Mouse (Mus musculus) heart, embryonic 11.5 days (tissue): ENCODE results near the gene Mreg. TPM values are rescaled to one million over a fixed set of nuclear protein-coding genes. Genes with fewer than 3 reads are reported as not detected.

Experiments used
- ATAC-seq: fragments of 200-750 bp; cut with Nextera tagmentation; replicated peaks from 2 replicates; pipeline ENCODE4 v1.8.0; 2017; ENCODE audit warnings: moderate library complexity; ENCODE audit not compliant: insufficient number of reproducible peaks, low FRiP score, low TSS enrichment
- H3K27ac ChIP-seq: fragments of 300-500 bp; sonication (generic); 2 replicates; pipeline ENCODE4 v1.5.1; 2014; ENCODE audit warnings: mild to moderate bottlenecking, low read depth, low read length
- H3K27me3 ChIP-seq: fragments of 300-500 bp; sonication (generic); 2 replicates; pipeline ENCODE4 v1.6.1; 2014; ENCODE audit warnings: mild to moderate bottlenecking, low read length, mixed read lengths; ENCODE audit not compliant: control insufficient read depth, insufficient read depth
- H3K36me3 ChIP-seq: fragments of 300-500 bp; sonication (generic); 2 replicates; pipeline ENCODE4 v1.6.1; 2014; ENCODE audit warnings: mild to moderate bottlenecking, low read length, moderate library complexity, mixed read lengths; ENCODE audit not compliant: control insufficient read depth, insufficient read depth
- H3K4me1 ChIP-seq: fragments of 300-500 bp; sonication (generic); 2 replicates; pipeline ENCODE4 v1.6.1; 2014; ENCODE audit warnings: low read length; ENCODE audit not compliant: control insufficient read depth, insufficient read depth
- H3K4me2 ChIP-seq: fragments of 300-500 bp; sonication (generic); 2 replicates; pipeline ENCODE4 v1.6.1; 2014; ENCODE audit warnings: mild to moderate bottlenecking, moderate library complexity
- H3K4me3 ChIP-seq: fragments of 300-500 bp; sonication (generic); 2 replicates; pipeline ENCODE4 v1.5.1; 2014; ENCODE audit warnings: low read depth, low read length
- H3K9ac ChIP-seq: fragments of 300-500 bp; sonication (generic); 2 replicates; pipeline ENCODE4 v1.6.1; 2014; ENCODE audit warnings: mild to moderate bottlenecking, low read depth, low read length, moderate library complexity
- H3K9me3 ChIP-seq: fragments of 300-500 bp; sonication (generic); replicated peaks from 2 replicates; pipeline ENCODE4 v1.6.1; 2016; ENCODE audit warnings: low read length; ENCODE audit not compliant: control insufficient read depth
- WGBS: fragments of 180-500 bp; shearing (Covaris S2); extraction: QIAGEN DNeasy Blood & Tissue Kit; methylation state at CpG from one replicate; pipeline ENCODE4 v1.1.7; 2014; ENCODE audit not compliant: insufficient replicate concordance; 5-methylcytosine and 5-hydroxymethylcytosine counted together
- polyA plus RNA-seq: library from polyadenylated mRNA; unstranded; fragments of >200 nt; fragmentation: Nextera tagmentation; extraction: Ambion mirVana; gene quantifications from 2 replicates; pipeline ENCODE4 v1.2.1, GENCODE M21; 2014

Mreg gene
- polyA plus RNA-seq, 1 experiment from 2014 or later = 4.8 TPM

- H3K9me3 ChIP-seq = no peaks in the 10 kb centered on the region
- H3K4me3 ChIP-seq = no peak overlapping the region
- no peak for ATAC-seq
- H3K4me1 ChIP-seq = no peaks in the 10 kb centered on the region; the same call in 1 of the 2 replicates
- H3K4me2 ChIP-seq = no peak overlapping the region
- H3K27ac ChIP-seq = no peak overlapping the region
- H3K36me3 ChIP-seq = no peaks in the 10 kb centered on the region
- H3K27me3 ChIP-seq = no peaks in the 10 kb centered on the region
- 68% methylated on average over 16 of the region's 16 CpGs for WGBS
- H3K9ac ChIP-seq = no peak overlapping the region
Observed at GRCm38 (mm10) chr1:72188142-72188738, 23.9 kb downstream of the Mreg start.

- no peaks in the 10 kb centered on the region for H3K36me3 ChIP-seq
- H3K4me1 ChIP-seq = peaks cover 4% of the 10 kb centered on the region; the same call in 1 of the 2 replicates
- H3K27ac ChIP-seq = no peak overlapping the region
- no peak overlapping the region for H3K4me3 ChIP-seq
- WGBS = 74% methylated on average over 10 of the region's 10 CpGs
- no peak for ATAC-seq
- no peak overlapping the region for H3K9ac ChIP-seq
- no peak overlapping the region for H3K4me2 ChIP-seq
- no peaks in the 10 kb centered on the region for H3K9me3 ChIP-seq
- no peaks in the 10 kb centered on the region for H3K27me3 ChIP-seq
Observed at GRCm38 (mm10) chr1:72187486-72187885, 24.6 kb downstream of the Mreg start.

GRCm38 (mm10) chr1:72186151-72186550 is 26.0 kb downstream of the Mreg start:
- Histone ChIP-seq H3K27ac (no peak overlapping the region), H3K4me1 (peaks cover 4% of the 10 kb centered on the region; the same call in 1 of the 2 replicates), H3K9ac (no peak overlapping the region), H3K36me3 (no peaks in the 10 kb centered on the region), H3K9me3 (no peaks in the 10 kb centered on the region), H3K4me2 (no peak overlapping the region), H3K27me3 (no peaks in the 10 kb centered on the region), H3K4me3 (no peak overlapping the region)
- WGBS = 66% methylated on average over 5 of the region's 5 CpGs
- no peak for ATAC-seq

GRCm38 (mm10) chr1:72183554-72183953 is 28.6 kb downstream of the Mreg start:
- peak overlapping the region; percentile 27; the same call in 1 of the 2 replicates for H3K4me3 ChIP-seq
- no peak for ATAC-seq
- 49% methylated on average over 6 of the region's 6 CpGs for WGBS

GRCm38 (mm10) chr1:72182930-72183499 is 29.1 kb downstream of the Mreg start:
- H3K4me3 ChIP-seq = peak overlapping the region; percentile 27
- H3K27ac ChIP-seq = no peak overlapping the region
- 9% methylated on average over 13 of the region's 13 CpGs for WGBS
- peak overlapping the region; percentile 54; the same call in 1 of the 2 replicates for H3K9ac ChIP-seq
- H3K9me3 ChIP-seq = no peaks in the 10 kb centered on the region
- no peaks in the 10 kb centered on the region for H3K36me3 ChIP-seq
- H3K4me2 ChIP-seq = peak overlapping the region; percentile 60
- no peak for ATAC-seq
- peaks cover 4% of the 10 kb centered on the region; the same call in 1 of the 2 replicates for H3K4me1 ChIP-seq
- no peaks in the 10 kb centered on the region for H3K27me3 ChIP-seq

More at GRCm38 (mm10) chr1:72183554-72183953, 28.6 kb downstream of the Mreg start:
- H3K9me3 ChIP-seq = no peaks in the 10 kb centered on the region
- H3K4me2 ChIP-seq = peak overlapping the region; percentile 60
- peaks cover 4% of the 10 kb centered on the region; the same call in 1 of the 2 replicates for H3K4me1 ChIP-seq
- H3K36me3 ChIP-seq = no peaks in the 10 kb centered on the region
- no peak overlapping the region for H3K9ac ChIP-seq
- H3K27me3 ChIP-seq = no peaks in the 10 kb centered on the region
- H3K27ac ChIP-seq = no peak overlapping the region

GRCm38 (mm10) chr1:72179947-72180346 is 32.2 kb downstream of the Mreg start:
- Histone ChIP-seq H3K4me3 (no peak overlapping the region), H3K36me3 (no peaks in the 10 kb centered on the region), H3K27me3 (no peaks in the 10 kb centered on the region), H3K4me1 (peaks cover 4% of the 10 kb centered on the region; the same call in 1 of the 2 replicates), H3K9ac (no peak overlapping the region), H3K4me2 (no peak overlapping the region), H3K27ac (no peak overlapping the region), H3K9me3 (no peaks in the 10 kb centered on the region)
- WGBS = 88% methylated on average over 7 of the region's 7 CpGs
- ATAC-seq = no peak

- no peaks in the 10 kb centered on the region for H3K36me3 ChIP-seq
Observed at GRCm38 (mm10) chr1:72176239-72176638, 35.9 kb downstream of the Mreg start.

GRCm38 (mm10) chr1:72174183-72174582 is 37.9 kb downstream of the Mreg start:
- Histone ChIP-seq H3K27me3 (no peaks in the 10 kb centered on the region), H3K9me3 (no peaks in the 10 kb centered on the region), H3K27ac (no peak overlapping the region), H3K9ac (no peak overlapping the region), H3K4me3 (no peak overlapping the region), H3K4me2 (no peak overlapping the region), H3K4me1 (peaks cover 12% of the 10 kb centered on the region), H3K36me3 (no peaks in the 10 kb centered on the region)
- 64% methylated on average over 7 of the region's 7 CpGs for WGBS
- ATAC-seq = no peak

More at GRCm38 (mm10) chr1:72176239-72176638, 35.9 kb downstream of the Mreg start:
- no peak overlapping the region for H3K9ac ChIP-seq
- no peak overlapping the region for H3K4me2 ChIP-seq
- H3K27ac ChIP-seq = 0 out of 2 replicates have a peak overlapping the region, but pooled peaks have one; percentile 12
- 46% methylated on average over 6 of the region's 6 CpGs for WGBS
- H3K4me1 ChIP-seq = peaks cover 6% of the 10 kb centered on the region; the same call in 1 of the 2 replicates
- H3K4me3 ChIP-seq = no peak overlapping the region
- H3K27me3 ChIP-seq = no peaks in the 10 kb centered on the region
- ATAC-seq = no peak
- no peaks in the 10 kb centered on the region for H3K9me3 ChIP-seq
